Mouse (Mus musculus) natural killer cell, adult 2 months (primary cell): ENCODE results near the gene Nfatc2.
A peak's percentile ranks its signal among the peaks of the same experiment; 100 is the strongest.

Experiments
- DNase-seq, 2 experiments: peaks; one replicate each; pipeline ENCODE4 v3.0.0; 2022; ENCODE audit warnings: low spot score in 2 of 2

Gene Nfatc2

DNA sequence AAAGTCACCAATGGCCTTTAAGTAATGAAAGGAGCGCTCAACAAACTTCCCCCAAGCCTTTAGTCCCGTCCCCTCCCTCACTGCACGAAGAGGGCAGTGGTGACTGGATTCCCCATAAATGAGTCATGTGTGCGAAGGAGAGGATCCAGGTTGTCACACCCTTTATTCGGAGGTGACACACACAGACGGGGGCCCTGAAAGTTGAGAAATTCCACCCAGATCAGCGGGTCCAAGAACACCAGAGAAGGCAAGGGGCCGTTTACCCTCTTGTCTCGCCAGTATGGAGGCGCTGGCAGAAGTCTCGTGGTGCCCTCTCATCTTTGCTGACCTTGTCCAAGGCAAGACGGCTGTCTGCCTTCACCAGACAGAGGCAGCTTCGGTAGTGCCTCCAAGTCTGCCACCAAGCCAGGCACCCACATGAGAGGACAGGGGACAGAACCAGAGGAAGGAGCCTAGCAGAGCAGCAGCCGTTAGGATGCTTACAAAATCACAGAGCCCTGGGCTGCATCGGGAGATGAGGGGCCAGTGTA, 21.8 kb downstream of the Nfatc2 start:
- no peak for DNase-seq

DNA sequence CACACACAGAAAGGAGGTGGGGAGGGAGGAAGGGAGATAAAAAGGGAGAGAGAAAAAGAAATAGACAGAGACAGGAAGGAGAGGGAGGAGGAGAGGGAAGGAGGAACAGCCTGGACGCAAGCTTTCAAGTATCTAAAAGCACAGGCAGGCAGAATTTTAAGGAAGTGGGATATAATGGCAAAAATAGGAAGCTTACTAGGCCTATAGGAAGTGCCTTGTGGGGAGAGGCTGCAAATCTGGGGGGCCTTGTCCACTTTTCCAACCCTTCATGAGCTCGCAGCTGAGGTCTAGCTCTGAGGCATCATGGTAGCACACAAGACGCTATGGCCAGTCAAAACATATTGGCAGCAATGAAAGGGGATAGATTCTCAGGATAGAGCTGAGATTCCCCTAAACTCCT, 22.3 kb downstream of the Nfatc2 start:
- no peak for DNase-seq

DNA sequence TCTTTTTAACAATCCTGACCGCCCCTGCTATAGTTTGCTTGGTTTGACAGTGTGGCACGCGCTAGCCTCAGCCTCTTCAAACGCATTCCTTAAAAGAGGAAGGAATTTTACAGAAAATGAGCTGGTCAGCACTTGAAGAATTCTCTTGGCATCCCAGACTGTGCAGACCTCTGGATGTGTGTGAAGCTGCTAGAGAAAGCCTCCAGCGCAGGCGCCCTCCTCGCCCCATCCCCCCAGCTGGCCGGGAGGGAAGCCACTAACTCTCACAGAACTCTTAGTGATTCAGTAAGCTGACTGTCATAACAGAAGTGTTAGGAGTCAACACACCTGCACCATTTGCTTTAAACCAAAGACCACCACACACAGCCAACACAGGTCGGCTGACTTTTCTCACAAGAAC, 23.3 kb downstream of the Nfatc2 start:
- no peak for DNase-seq

DNA sequence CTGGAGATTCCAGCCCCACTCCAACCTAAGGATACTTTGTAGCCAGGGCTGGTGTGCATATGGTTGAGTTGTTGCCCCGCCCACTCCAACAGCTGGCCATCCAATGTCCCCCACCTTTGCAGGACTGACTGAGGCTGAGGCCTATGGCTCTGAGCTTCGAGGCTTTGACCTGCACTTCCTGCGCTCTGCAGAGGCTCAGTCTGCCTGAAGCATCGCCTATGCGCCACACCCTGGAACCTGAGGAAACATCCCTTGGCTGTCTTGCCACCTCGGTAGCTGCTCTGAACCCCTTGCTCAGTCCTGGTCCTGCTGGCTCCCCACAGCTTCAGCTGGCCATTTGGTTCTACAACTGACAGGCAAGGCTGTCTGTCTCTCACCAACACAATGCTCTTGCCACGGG, 24.1 kb downstream of the Nfatc2 start:
- no peak for DNase-seq

DNA sequence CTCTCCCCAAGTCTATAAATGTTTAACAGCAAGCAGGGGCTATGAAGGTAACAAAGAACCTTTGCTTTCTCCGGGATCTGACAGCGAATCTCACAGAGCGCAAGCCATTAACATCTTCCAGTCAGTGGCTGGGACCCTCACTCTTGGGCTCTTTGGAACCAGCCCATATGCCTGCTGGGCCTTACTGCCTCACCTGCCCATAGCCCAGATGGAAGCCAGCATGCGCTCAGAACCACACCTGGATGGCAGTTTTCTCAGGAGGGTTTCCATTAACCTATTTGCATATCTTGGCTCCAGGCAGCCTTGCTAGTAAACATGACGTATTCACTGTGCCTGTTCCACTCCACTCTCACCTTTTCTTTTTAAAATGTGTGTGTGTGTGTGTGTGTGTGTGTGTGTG, 25.6 kb downstream of the Nfatc2 start:
- no peak for DNase-seq

DNA sequence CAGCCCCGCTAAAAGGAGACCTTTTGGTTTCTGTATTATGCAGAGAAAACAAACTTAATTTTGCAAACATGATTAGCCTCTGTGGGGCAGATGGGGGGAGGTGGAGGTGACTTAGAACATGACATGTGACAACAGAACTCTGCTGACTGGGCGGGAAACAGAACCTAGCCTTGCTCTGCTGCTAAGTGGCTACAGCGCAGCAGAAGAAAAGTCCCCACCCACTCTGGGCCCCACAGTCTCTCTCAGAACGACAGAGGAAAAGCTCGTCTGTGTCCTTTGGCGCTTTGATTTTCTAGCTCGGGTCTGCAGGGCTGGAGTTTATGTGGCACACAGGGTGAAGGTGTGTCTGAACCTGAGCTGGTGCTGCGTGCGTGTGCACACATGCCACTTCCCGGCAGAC, 26.5 kb downstream of the Nfatc2 start:
- DNase-seq = no peak

DNA sequence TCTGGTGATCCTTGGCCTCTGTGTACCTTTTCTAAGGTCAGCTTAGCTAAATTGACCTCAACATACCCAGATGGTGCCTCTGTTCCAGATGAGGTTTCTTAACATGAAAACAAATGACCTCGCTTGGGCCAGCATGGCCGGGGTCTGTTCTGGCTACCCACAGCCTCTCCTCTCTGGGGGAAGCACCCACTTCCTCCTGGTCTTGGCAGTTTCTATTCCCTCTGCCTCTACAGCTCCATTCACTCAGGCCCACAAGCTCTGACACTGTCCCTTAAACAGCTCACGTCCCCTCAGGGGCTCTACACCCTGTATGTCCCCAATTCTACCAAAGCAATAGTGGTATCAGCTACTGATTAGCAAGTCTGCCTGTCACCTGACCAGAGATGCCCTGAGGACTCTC, 27.6 kb downstream of the Nfatc2 start:
- no peak for DNase-seq

DNA sequence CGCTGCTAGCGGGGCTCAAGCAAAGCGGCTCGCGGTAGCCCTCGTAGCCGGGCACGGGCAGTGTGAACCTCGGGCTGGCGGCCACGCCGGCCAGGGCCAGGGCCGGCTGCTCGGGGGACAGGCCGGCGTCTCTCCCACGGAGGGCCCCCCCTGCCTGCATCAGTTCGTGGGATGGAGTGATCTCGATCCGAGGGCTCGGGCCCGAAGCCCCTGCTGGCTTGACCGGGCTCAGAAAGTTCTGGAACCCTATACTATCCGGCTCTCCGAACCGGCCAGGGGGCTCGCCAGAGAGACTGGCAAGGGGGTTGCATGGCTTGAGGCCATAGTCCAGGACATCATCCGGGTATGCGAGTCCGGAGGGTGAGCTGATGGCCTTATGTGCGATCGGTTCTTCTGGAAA, 30.2 kb downstream of the Nfatc2 start:
- no peak for DNase-seq

DNA sequence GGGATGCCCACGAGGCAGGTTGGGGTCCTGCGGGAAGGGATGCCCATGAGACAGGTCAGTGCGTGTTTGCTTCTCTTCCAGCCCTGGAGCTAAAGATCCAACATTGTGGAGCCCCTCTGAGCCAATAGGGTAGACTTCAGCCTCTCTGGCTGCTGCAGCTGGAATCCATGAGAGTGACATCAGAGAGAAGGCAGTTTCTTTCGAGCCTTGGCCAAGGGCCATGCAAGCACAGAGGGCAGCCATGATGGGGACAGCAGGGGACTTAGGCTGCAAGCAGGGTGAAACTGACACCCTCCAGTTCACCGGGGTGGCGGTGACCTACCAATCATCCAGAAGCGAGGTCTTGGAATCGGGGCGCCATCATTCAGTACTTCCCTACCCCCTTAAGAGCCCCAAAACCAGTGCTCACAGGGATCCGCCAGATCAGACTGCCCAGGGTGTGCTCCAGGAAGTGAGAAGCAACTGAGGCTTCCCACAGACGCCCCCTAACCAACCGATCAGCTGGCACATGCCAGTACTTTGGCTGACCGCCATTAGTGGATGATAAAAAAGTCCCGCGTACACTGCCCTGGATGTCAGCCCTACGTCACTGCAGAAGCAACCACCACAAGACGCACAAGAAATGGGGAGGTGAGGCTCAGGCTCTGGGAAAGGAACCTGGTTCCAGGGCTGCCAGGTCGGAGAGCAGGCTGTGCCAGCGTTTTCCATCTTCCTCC, 35.8 kb downstream of the Nfatc2 start:
- DNase-seq = no peak

DNA sequence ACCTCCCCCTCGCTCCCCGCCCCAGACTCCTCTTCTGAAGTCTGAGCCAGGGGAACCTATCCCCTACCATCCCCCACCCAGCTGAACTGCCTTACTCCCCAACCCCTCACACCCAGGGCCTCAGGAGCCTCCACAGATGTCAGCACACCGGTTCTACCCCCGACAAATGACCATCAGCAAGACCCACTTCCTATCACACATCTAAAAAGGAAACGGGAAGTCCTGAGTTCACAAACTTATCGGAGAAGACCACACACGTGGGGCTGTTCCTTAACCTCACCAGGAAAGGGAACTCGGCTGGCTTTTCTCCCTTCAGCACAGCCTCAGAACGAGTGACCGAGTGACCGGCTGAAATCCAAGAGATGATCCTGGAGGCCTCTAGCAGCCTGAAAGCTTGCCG, 38.3 kb downstream of the Nfatc2 start:
- DNase-seq = no peak

DNA sequence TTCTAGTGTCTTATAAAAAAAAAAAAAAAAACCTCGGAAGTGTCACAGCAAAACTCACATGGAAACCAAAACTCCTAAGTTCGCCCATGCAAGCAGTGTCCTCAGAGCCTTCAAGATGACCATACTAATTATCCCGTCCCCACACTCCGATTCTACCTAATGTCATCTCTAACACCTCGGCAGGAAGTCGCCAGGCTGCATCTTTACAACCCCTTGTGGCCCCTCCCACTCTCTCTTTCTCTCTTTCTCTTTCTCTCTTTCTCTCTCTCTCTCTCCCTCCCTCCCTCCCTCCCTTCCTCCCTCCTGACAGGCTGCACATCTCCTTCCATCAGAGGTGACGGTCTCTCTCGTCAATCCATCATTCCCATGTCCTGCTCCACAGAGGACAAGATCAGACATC, 44.4 kb downstream of the Nfatc2 start:
- no peak for DNase-seq

DNA sequence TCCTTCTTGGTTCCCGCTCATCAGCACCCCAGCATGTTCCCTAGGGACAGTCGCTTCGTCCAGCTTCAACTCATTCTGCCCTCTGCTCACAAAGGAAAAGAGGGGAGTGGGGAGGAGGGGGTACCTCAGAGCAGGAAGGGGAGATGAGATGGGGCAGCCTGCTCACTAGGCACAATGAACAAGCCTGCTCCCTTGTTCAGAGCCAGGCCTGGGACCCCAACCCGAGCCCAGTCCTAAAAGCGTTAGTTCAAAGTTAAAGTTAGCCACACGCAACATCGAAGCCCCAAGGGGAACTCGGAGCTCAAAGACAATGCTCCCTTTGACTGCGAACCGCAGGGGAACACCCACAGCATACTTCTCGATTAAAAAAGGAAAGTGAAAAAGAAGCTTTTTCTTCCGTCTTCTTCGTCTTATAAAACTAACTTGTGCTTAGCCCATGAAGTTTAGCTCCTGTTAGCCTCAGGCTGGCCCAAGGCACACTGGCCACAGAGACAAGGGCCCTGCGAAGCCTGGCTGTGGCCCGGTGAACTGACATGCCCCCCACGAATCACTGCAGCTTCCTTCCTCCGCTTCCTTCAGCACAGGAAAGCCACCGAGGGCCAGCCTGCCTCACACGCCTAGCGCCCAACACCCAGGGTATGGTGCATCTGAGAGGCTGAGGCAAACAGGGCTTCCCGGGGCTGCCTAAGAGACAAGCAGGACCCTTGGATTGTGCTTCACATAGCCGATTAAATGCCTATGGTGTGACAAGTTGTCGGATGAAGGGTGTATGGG, 45.4 kb downstream of the Nfatc2 start:
- peak; percentile 52 to 60 for DNase-seq

DNA sequence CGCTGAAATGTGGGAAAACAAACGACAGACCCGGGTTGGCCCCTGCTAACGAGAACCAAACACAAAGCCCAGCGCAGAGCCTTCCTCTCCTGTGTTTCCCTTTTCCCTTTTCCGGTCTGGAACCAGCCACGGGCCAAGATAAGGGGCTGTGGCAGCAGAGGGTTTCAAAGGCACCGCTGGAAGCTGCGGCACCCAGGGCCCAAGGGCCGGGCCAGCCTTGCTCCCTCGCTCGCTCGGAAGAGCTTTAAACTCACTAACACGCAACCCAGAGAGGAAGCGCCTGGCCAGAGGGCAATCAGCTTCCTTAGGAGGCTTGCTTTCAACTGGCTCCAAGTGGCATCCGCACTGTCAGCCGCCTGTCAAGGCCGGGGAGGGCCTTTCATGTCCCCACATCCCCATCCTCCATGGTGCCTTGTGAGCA, 47.9 kb downstream of the Nfatc2 start:
- no peak for DNase-seq

DNA sequence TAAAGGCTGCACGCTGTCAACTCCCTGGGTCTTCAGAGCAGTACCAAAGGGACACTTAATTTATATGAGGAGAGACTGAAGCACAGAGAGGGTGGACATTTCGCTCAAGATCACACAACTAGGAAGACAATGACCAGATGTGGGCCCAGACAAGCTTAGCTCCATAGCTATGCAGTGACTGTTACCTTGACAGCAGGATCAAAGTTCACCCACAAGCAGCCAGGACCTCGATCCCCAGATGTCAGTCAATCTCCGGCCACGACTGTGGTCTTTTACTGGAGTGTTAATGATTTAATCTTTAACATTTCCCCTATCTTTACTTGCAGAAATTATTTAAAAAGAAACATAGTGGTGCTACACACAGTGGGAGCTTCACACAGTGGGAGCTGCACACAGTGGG, 49.1 kb downstream of the Nfatc2 start:
- DNase-seq = no peak

DNA sequence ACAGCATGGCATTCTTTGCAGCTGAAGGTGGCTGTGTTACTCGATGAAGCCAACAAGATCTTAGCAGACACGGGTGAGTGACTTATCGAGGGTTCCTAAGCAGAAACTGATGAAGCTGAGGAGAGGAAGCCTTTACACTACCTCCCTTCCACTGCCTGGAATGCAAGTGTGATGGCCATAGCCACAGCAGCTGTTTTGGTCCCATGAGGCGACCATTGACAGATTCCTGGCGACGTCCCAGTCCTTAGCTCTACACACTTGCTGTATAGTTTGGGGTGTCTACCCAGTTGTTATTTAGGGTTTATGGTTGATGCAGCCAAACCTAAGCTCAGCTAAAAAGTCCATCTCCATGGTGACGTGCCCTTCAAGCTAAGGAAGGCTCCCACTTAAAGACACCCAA, 50.2 kb downstream of the Nfatc2 start:
- DNase-seq = no peak

DNA sequence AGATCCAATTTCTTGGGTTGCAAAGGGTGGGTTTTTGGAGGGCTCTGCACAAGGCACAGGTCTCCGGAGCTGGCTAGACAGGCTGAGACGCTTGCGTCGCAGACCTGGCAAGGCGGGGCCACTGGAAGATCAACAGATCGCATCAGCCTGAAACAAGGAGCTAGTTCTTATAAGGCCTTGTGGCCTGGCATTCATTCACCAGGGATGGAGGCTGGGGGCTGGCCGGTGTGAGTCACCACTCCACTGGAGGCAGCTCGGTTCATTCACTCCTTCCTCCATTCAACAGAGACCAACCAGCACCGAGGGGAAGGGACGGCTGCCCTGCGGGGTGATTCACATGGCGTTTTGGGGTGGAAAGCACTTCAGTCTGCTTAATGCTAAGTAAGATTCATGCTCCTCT, 52.1 kb downstream of the Nfatc2 start:
- no peak for DNase-seq

DNA sequence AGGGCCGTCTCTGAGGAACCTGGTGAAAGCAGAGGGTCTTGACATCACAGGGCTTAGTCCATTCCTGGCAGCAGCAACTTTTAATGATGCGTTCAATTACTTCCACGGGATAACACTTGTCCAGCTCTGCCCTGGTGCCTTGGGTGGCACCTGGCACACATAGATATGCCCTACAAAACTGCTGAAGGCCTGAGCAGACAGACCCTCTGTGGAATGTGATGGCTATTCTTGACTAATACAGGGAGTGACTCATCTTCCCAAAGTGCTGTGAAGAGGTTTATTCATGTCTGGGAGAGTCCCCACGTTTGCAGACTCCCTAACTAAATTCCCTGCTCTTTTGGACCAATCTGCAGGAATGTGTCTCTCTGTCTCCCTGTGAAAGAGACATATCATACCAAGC, 53.4 kb downstream of the Nfatc2 start:
- no peak for DNase-seq

DNA sequence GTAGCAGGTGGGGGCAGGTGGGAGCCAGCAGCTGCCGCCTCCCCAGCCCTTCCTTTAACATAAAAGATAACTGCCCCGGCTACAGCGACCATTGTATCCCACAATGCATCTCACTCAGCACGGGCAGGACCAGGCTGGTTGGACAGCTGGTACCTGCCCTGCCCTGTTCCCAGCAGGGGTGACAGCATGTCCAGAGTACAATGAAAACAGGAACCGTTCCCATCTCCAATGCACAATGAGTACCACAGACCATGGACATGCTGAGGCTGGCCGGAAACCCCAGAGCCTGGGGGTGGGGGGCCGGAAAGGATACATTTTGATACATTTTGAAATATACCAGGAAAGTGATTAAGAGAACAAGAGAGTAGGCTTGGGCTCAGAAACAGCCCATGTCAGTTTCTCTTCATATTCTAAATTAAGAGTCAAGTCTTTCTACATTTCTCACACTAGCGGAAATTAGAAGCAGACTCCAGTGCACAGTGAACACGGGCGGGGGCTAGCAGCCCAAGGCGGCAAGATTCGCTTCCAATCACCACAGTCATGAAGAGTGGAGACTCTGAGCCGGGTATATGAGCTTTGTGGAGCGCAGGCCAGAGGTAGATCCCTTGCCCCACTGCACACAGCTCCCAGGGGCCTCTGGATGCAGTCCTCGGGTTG, 55.4 kb downstream of the Nfatc2 start:
- no peak for DNase-seq

DNA sequence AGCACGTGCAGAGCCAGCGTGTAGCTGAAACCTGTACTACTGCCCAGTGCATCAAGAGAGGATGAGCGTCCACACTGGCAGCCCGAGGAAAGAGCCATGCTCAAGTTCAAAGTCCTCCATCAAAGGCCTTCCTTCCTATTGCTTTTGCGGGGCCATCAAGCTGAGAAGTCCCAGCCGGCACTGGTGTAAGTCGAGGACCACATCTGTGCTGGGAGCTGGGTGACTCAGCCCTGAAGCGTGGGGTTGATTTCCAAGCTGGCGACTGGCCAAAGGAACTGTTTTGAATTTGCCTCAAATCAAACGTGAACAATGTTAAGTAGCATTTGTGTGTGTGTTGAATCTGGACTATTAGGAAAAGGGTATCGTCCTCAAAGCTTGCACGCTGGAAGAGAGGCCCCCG, 57.4 kb downstream of the Nfatc2 start:
- DNase-seq = no peak

DNA sequence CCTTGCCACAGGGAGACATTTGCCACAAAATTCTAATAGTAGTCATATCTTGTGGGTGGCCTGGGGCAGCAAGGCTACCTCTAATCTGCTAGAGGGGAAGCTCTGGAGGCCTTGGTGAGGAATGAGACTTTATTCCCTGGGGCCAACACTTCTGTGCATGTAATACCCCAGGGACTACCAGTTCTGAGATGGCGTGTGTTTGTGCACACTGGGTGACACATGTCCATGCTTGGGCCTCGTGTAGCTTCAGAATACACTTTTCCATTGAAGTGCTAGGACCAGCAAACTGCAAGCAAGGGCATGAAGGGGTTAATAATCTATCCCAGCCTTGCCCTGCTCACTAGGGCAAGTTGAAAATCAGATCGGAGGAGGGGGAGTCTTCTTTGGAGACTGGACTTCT, 58.4 kb downstream of the Nfatc2 start:
- DNase-seq = no peak

DNA sequence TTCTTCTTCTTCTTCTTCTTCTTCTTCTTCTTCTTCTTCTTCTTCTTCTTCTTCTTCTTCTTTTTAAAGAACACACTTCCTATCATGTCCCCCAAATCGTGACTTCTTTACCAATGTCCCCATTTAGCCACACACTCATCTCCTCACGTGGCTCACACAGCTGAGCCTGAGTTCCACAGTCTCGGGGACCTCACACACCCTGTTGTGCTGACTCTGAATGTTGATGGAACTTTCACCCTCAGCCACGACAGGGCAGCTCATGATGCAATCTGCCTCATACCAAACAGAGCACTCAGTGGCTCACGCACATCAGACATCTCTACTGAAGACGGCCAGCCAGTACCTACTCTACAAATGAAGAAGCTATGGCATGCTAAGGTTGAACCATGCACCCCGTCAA, 60.2 kb downstream of the Nfatc2 start:
- no peak for DNase-seq

DNA sequence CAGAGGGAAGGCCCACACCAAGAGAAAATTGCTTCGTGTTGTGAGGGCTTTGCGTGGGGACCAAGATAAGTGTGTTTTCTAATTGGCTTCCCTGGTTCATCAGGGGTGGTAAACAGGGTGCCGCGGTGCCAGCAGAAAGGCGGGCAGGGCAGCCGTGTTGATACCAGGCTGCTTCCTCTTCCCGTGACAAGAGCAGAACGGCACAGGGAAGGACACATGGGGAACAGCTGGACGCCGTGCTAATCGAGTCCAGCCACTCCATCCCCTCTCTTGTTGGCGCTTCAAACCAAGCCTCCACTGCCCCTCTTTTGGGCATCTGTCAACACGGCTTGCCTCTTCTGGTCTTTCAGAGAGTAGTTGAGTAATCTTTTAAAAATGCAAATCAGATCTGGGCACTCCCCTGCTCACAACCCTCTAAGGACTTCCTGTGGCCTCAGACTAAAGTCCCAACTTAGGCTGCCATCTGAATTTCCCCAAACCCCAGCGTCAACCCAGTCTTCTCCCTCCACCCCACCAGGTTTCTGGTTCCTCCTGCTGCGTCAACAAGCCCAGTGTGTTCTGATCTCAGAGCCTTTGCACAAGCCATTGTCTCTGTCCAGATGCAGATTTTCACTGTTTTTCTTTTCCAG, 61.7 kb downstream of the Nfatc2 start:
- DNase-seq = no peak
